Mouse (Mus musculus) hindbrain, postnatal 0 days (tissue): ENCODE data around the gene Chmp5. TPM values are rescaled to one million over a fixed set of nuclear protein-coding genes. Genes with fewer than 3 reads are reported as not detected.
A peak's percentile ranks its signal among the peaks of the same experiment; 100 is the strongest.

Source experiments
- ATAC-seq: fragments of 200-750 bp; cut with Nextera tagmentation; 2 replicates; pipeline ENCODE4 v1.8.0; 2017; ENCODE audit warnings: mild to moderate bottlenecking, moderate TSS enrichment, moderate library complexity
- DNase-seq: peaks from one replicate; pipeline ENCODE4 v3.0.0-alpha.2; 2015; ENCODE audit warnings: low spot score
- H3K27ac ChIP-seq: fragments of 300-500 bp; sonication (generic); 2 replicates; pipeline ENCODE4 v1.5.1; 2014; ENCODE audit warnings: mild to moderate bottlenecking
- H3K27me3 ChIP-seq: fragments of 300-500 bp; sonication (generic); 2 replicates; pipeline ENCODE4 v1.6.1; 2014; ENCODE audit warnings: low read length, mixed read lengths; ENCODE audit not compliant: insufficient read depth
- H3K36me3 ChIP-seq: fragments of 300-500 bp; sonication (generic); 2 replicates; pipeline ENCODE4 v1.6.1; 2014; ENCODE audit warnings: low read length, mixed read lengths; ENCODE audit not compliant: insufficient read depth
- H3K4me1 ChIP-seq: fragments of 300-500 bp; sonication (generic); 2 replicates; pipeline ENCODE4 v1.6.1; 2014; ENCODE audit warnings: antibody characterized with exemption, low read length, mixed read lengths; ENCODE audit not compliant: insufficient read depth
- H3K4me2 ChIP-seq: fragments of 300-500 bp; sonication (generic); 2 replicates; pipeline ENCODE4 v1.6.1; 2014; ENCODE audit warnings: low read depth, mild to moderate bottlenecking, low read length, moderate library complexity, mixed read lengths
- H3K4me3 ChIP-seq: fragments of 300-500 bp; sonication (generic); 2 replicates; pipeline ENCODE4 v1.5.1; 2014; ENCODE audit warnings: low read length
- H3K9ac ChIP-seq: fragments of 300-500 bp; sonication (generic); replicated peaks from 2 replicates; pipeline ENCODE4 v1.6.1; 2014; ENCODE audit warnings: mild to moderate bottlenecking, low read length, moderate library complexity, mixed read lengths
- H3K9me3 ChIP-seq: fragments of 300-500 bp; sonication (generic); 2 replicates; pipeline ENCODE4 v1.6.1; 2016; ENCODE audit warnings: low read length, mixed read lengths
- CTCF ChIP-seq: IDR thresholded peaks from 2 replicates; pipeline ENCODE4 v1.5.1; 2016; ENCODE audit warnings: antibody characterized with exemption, control low read depth, low read depth
- WGBS: fragments of 180-500 bp; shearing (Covaris S2); extraction: QIAGEN DNeasy Blood & Tissue Kit; methylation state at CpG from one replicate; pipeline ENCODE4 v1.1.7; 2014; 5-methylcytosine and 5-hydroxymethylcytosine counted together
- polyA plus RNA-seq: library from polyadenylated mRNA; unstranded; fragments of >200 nt; fragmentation: Nextera tagmentation; extraction: Ambion mirVana; gene quantifications from 2 replicates; pipeline ENCODE4 v1.2.1, GENCODE M21; 2015
- total RNA-seq: library from RNA; depleted of rRNA; stranded (reverse); fragments of >200 nt; gene quantifications from 2 replicates; pipeline ENCODE4 v1.2.3, GENCODE M21; 2014

The Chmp5 gene
- total and polyA plus RNA-seq, 2 experiments from 2014 or later = 37.0 to 131 TPM

- H3K4me1 ChIP-seq = no peaks in the 10 kb centered on the region
- H3K9me3 ChIP-seq = no peaks in the 10 kb centered on the region
- H3K27ac ChIP-seq = no peak overlapping the region
- H3K27me3 ChIP-seq = no peaks in the 10 kb centered on the region
- DNase-seq (peak; percentile 46), ATAC-seq (no peak)
- no peak overlapping the region for H3K4me3 ChIP-seq
- no peak for TF ChIP-seq CTCF
- H3K36me3 ChIP-seq = no peaks in the 10 kb centered on the region
- 33% methylated on average over 20 of the region's 20 CpGs for WGBS
- H3K9ac ChIP-seq = no peak overlapping the region
- 0 out of 2 replicates have a peak overlapping the region, but pooled peaks have one; percentile 21 for H3K4me2 ChIP-seq
These were observed 39.8 kb upstream of the Chmp5 start for GRCm38 (mm10) chr4:40908261-40908969.

- Histone ChIP-seq H3K27me3 (no peaks in the 10 kb centered on the region), H3K4me2 (no peak overlapping the region), H3K27ac (no peak overlapping the region), H3K9me3 (no peaks in the 10 kb centered on the region), H3K36me3 (no peaks in the 10 kb centered on the region), H3K9ac (no peak overlapping the region), H3K4me3 (no peak overlapping the region), H3K4me1 (no peaks in the 10 kb centered on the region)
- ATAC-seq = no peak
- TF ChIP-seq CTCF = no peak
- no peak for DNase-seq
These were observed 33.8 kb upstream of the Chmp5 start for GRCm38 (mm10) chr4:40914287-40914867.

- Histone ChIP-seq H3K4me3 (no peak overlapping the region), H3K9me3 (no peaks in the 10 kb centered on the region), H3K27me3 (no peaks in the 10 kb centered on the region), H3K4me2 (no peak overlapping the region), H3K36me3 (no peaks in the 10 kb centered on the region), H3K27ac (no peak overlapping the region), H3K9ac (no peak overlapping the region), H3K4me1 (no peaks in the 10 kb centered on the region)
- DNase-seq (no peak), ATAC-seq (no peak)
- 47% methylated on average over 5 of the region's 5 CpGs for WGBS
- TF ChIP-seq CTCF = no peak
These were observed 32.3 kb upstream of the Chmp5 start for GRCm38 (mm10) chr4:40915947-40916346.

- no peak for TF ChIP-seq CTCF
- no peaks in the 10 kb centered on the region for H3K27me3 ChIP-seq
- WGBS = 92% methylated on average over 7 of the region's 7 CpGs
These were observed 31.5 kb upstream of the Chmp5 start for GRCm38 (mm10) chr4:40916592-40917155.

GRCm38 (mm10) chr4:40919785-40920184, 28.4 kb upstream of the Chmp5 start, which contains the start of gene Spink4:
TSS of gene Spink4 (plus strand) at chr4:40920052.
- ATAC-seq = no peak
- Histone ChIP-seq H3K9ac (no peak within 1 kb of the TSS), H3K4me1 (no peaks in the 10 kb centered on the region), H3K27ac (no peak within 1 kb of the TSS), H3K9me3 (no peaks in the 10 kb centered on the region), H3K4me3 (no peak within 1 kb of the TSS), H3K4me2 (no peak within 1 kb of the TSS), H3K27me3 (no peaks in the 10 kb centered on the region), H3K36me3 (no peaks in the 10 kb centered on the region)
- no peak for DNase-seq
- 59% methylated on average over 3 of the region's 3 CpGs for WGBS
- no peak for TF ChIP-seq CTCF

More at GRCm38 (mm10) chr4:40916592-40917155, 31.5 kb upstream of the Chmp5 start:
- Histone ChIP-seq H3K4me1 (no peaks in the 10 kb centered on the region), H3K9me3 (no peaks in the 10 kb centered on the region), H3K27ac (no peak overlapping the region), H3K36me3 (no peaks in the 10 kb centered on the region), H3K4me3 (no peak overlapping the region), H3K9ac (no peak overlapping the region), H3K4me2 (no peak overlapping the region)
- ATAC-seq (no peak), DNase-seq (no peak)

GRCm38 (mm10) chr4:40920576-40920975, 27.6 kb upstream of the Chmp5 start:
- no peak overlapping the region for H3K9ac ChIP-seq

GRCm38 (mm10) chr4:40921288-40921687, 26.9 kb upstream of the Chmp5 start:
- no peak for TF ChIP-seq CTCF
- no peaks in the 10 kb centered on the region for H3K4me1 ChIP-seq
- no peaks in the 10 kb centered on the region for H3K36me3 ChIP-seq
- H3K4me2 ChIP-seq = no peak overlapping the region
- H3K9me3 ChIP-seq = no peaks in the 10 kb centered on the region
- 68% methylated on average over 3 of the region's 3 CpGs for WGBS
- no peak for DNase-seq
- ATAC-seq = no peak
- H3K27ac ChIP-seq = no peak overlapping the region
- H3K9ac ChIP-seq = no peak overlapping the region
- no peaks in the 10 kb centered on the region for H3K27me3 ChIP-seq
- no peak overlapping the region for H3K4me3 ChIP-seq

More at GRCm38 (mm10) chr4:40920576-40920975, 27.6 kb upstream of the Chmp5 start:
- no peak overlapping the region for H3K27ac ChIP-seq
- WGBS = 82% methylated on average over 2 of the region's 2 CpGs
- no peaks in the 10 kb centered on the region for H3K9me3 ChIP-seq
- H3K4me3 ChIP-seq = no peak overlapping the region
- no peak for TF ChIP-seq CTCF
- DNase-seq (no peak), ATAC-seq (no peak)
- no peaks in the 10 kb centered on the region for H3K27me3 ChIP-seq
- H3K36me3 ChIP-seq = no peaks in the 10 kb centered on the region
- H3K4me2 ChIP-seq = no peak overlapping the region
- H3K4me1 ChIP-seq = no peaks in the 10 kb centered on the region
